Mouse (Mus musculus): Measurements from ENCODE around the gene Dap.

- TF ChIP-seq CTCF (IDR thresholded peaks at IDR 0.05; ENCODE audit: low read depth, low read length) = no peak
- no peak for TF ChIP-seq TAL1 (conservative IDR thresholded peaks at IDR 0.05; ENCODE audit: low read depth, low read length)
- TF ChIP-seq POLR2AphosphoS5 (IDR thresholded peaks at IDR 0.05; ENCODE audit: insufficient replicate concordance, low read depth, low read length) = no peak
- TF ChIP-seq GATA1 (IDR thresholded peaks at IDR 0.05; ENCODE audit: borderline replicate concordance, low read length) = no peak
- TF ChIP-seq GATA2 (IDR thresholded peaks at IDR 0.05; ENCODE audit: borderline replicate concordance, low read depth, low read length) = no peak
These were observed 87.9 kb downstream of the Dap start for GRCm38 (mm10) chr15:31312001-31312400.
